Mouse (Mus musculus) heart, embryonic 16.5 days (tissue): ENCODE measurements around the gene Baz1b. TPM values are rescaled to one million over a fixed set of nuclear protein-coding genes. Genes with fewer than 3 reads are reported as not detected.
"Not testable (repeated sequence)": the region's sequence is repeated elsewhere in the genome, so short reads cannot be mapped to it uniquely, and the experiment has no call there.

Experiments
- ATAC-seq: fragments of 200-750 bp; cut with Nextera tagmentation; replicated peaks from 2 replicates; pipeline ENCODE4 v1.8.0; 2017; ENCODE audit warnings: moderate number of reproducible peaks; ENCODE audit not compliant: insufficient read depth, low FRiP score; ENCODE audit errors: extremely low read depth
- H3K27ac ChIP-seq: fragments of 300-500 bp; sonication (generic); 2 replicates; pipeline ENCODE4 v1.5.1; 2014; ENCODE audit warnings: mild to moderate bottlenecking, low read length, control low read depth, moderate library complexity
- H3K27me3 ChIP-seq: fragments of 300-500 bp; sonication (generic); 2 replicates; pipeline ENCODE4 v1.6.1; 2014; ENCODE audit warnings: low read length, mixed read lengths; ENCODE audit not compliant: control insufficient read depth, insufficient read depth
- H3K36me3 ChIP-seq: fragments of 300-500 bp; sonication (generic); 2 replicates; pipeline ENCODE4 v1.6.1; 2014; ENCODE audit not compliant: control insufficient read depth, insufficient read depth
- H3K4me1 ChIP-seq: fragments of 300-500 bp; sonication (generic); 2 replicates; pipeline ENCODE4 v1.6.1; 2014; ENCODE audit warnings: low read length, mixed read lengths; ENCODE audit not compliant: control insufficient read depth, insufficient read depth
- H3K4me2 ChIP-seq: fragments of 300-500 bp; sonication (generic); 2 replicates; pipeline ENCODE4 v1.6.1; 2014; ENCODE audit warnings: low read depth, mild to moderate bottlenecking, control low read depth, low read length
- H3K4me3 ChIP-seq: fragments of 300-500 bp; sonication (generic); 2 replicates; pipeline ENCODE4 v1.5.1; 2014; ENCODE audit warnings: mild to moderate bottlenecking, control low read depth, low read length
- H3K9ac ChIP-seq: fragments of 300-500 bp; sonication (generic); 2 replicates; pipeline ENCODE4 v1.6.1; 2014; ENCODE audit warnings: low read length, control low read depth
- H3K9me3 ChIP-seq: fragments of 300-500 bp; sonication (generic); replicated peaks from 2 replicates; pipeline ENCODE4 v1.6.1; 2016; ENCODE audit warnings: low read length; ENCODE audit not compliant: control insufficient read depth
- WGBS: fragments of 180-500 bp; shearing (Covaris S2); extraction: QIAGEN DNeasy Blood & Tissue Kit; methylation state at CpG from one replicate; pipeline ENCODE4 v1.1.7; 2014; 5-methylcytosine and 5-hydroxymethylcytosine counted together
- polyA plus RNA-seq: library from polyadenylated mRNA; unstranded; fragments of >200 nt; fragmentation: Nextera tagmentation; extraction: Ambion mirVana; gene quantifications from 2 replicates; pipeline ENCODE4 v1.2.1, GENCODE M21; 2015

Baz1b gene
- polyA plus RNA-seq, 1 experiment from 2014 or later = 21.1 TPM

DNA sequence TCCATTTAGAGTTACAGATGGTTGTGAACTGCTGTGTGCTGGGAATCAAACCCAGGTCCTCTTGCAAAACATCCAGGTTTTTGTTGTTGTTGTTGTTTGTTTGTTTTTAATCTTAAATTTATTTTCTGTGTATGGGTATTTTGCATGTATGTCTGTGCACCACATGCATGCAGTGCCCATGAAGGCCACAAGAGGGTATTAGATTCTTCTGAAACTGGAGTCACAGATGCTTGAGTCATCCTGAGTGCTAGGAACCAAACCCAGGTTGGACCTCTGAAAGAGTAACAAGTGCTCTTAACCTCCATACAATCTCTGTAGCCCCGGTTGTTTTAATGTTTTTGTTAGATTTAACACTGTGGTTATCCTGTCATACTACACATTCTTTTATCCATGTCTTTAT is 21.1 kb downstream of the Baz1b start:
- ATAC-seq = no peak
- H3K4me2 ChIP-seq = no peak overlapping the region
- WGBS = 87% methylated on average over 1 of the region's 1 CpGs
- no peaks in the 10 kb centered on the region for H3K27me3 ChIP-seq
- H3K4me3 ChIP-seq = no peak overlapping the region
- H3K36me3 ChIP-seq = peaks cover 62% of the 10 kb centered on the region
- no peak overlapping the region for H3K27ac ChIP-seq
- no peaks in the 10 kb centered on the region for H3K4me1 ChIP-seq
- H3K9ac ChIP-seq = no peak overlapping the region
- no peaks in the 10 kb centered on the region for H3K9me3 ChIP-seq

DNA sequence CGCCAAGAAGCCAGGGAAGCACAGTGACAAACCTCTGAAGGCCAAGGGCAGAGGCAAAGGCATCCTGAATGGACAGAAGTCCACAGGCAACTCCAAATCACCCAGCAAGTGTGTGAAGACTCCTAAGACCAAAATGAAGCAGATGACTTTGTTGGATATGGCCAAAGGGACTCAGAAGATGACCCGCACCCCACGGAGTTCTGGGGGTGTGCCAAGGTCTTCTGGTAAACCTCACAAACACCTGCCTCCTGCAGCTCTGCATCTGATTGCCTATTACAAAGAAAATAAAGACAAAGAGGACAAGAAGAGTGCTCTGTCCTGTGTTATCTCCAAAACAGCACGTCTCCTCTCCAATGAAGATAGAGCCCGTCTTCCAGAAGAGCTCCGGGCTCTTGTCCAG is 29.8 kb downstream of the Baz1b start:
- ATAC-seq = no peak
- Histone ChIP-seq H3K4me1 (no peaks in the 10 kb centered on the region), H3K9ac (no peak overlapping the region), H3K27ac (no peak overlapping the region), H3K4me3 (no peak overlapping the region), H3K9me3 (no peaks in the 10 kb centered on the region), H3K36me3 (peaks cover 69% of the 10 kb centered on the region), H3K4me2 (no peak overlapping the region), H3K27me3 (no peaks in the 10 kb centered on the region)
- 60% methylated on average over 6 of the region's 6 CpGs for WGBS

DNA sequence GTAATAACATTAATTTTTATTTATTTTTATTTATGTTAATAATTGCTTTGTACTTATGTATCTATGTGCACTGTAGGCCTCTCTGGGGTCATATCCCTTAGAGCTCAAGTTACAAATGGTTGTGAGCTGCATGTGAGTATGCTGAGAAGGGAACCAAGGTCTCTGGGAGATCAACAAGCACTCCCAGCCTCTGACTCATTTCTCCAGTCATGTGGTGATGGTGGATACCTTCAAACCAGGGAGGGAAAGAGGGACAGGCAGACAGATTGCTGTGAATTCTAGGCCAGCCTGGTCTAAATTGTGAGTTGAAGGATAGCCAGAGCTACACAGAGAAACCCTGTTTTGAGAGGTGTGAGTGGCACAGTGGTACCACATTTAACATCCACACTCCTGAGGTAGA is 33.9 kb downstream of the Baz1b start:
- H3K27me3 ChIP-seq = no peaks in the 10 kb centered on the region
- H3K27ac ChIP-seq = no peak overlapping the region
- H3K9ac ChIP-seq = no peak overlapping the region
- H3K4me3 ChIP-seq = no peak overlapping the region
- no peaks in the 10 kb centered on the region for H3K9me3 ChIP-seq
- no peak for ATAC-seq
- no peaks in the 10 kb centered on the region for H3K4me1 ChIP-seq
- H3K36me3 ChIP-seq = peaks cover 70% of the 10 kb centered on the region
- no peak overlapping the region for H3K4me2 ChIP-seq

DNA sequence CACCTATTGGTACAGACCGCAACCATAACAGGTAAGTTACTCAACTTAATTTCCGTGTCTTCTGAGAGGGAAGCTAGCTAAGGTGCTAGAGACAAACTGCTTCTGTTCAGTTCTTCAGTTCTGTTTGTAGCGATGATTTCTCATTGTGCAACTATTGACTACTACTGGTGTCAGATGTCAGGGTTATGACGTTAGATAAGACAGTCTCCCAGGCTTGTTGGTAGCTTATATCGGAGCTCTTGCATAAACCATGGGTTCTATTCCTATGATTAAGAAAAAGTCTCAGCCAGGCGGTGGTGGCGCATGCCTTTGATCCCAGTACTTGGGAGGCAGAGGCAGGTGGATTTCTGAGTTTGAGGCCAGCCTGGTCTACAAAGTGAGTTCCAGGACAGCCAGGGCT is 35.0 kb downstream of the Baz1b start:
- no peaks in the 10 kb centered on the region for H3K9me3 ChIP-seq
- H3K4me1 ChIP-seq = no peaks in the 10 kb centered on the region
- no peak overlapping the region for H3K27ac ChIP-seq
- H3K4me2 ChIP-seq = no peak overlapping the region
- no peak overlapping the region for H3K9ac ChIP-seq
- no peaks in the 10 kb centered on the region for H3K27me3 ChIP-seq
- peaks cover 70% of the 10 kb centered on the region for H3K36me3 ChIP-seq
- WGBS = 94% methylated on average over 7 of the region's 7 CpGs
- H3K4me3 ChIP-seq = no peak overlapping the region
- ATAC-seq = no peak

DNA sequence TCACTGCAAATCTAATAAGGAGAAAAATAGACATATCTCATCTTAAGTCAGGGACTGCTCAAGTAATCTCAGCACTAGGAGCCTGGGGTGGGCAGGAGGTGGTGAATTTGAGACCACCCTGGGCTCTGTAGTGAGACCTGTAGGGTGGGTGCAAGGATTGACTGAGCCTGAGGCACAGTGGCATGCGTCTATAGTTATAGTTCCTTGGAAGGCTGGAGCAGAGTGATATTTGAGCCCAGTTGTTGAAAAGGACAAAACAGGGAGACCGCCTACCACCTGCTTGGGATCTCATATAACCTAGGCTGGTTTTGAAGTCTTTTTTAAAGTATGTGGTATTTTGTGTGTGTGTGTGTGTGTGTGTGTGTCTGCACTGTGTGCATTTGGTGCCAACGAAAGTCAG is 37.1 kb downstream of the Baz1b start:
- ATAC-seq = no peak
- WGBS = 94% methylated on average over 3 of the region's 3 CpGs

DNA sequence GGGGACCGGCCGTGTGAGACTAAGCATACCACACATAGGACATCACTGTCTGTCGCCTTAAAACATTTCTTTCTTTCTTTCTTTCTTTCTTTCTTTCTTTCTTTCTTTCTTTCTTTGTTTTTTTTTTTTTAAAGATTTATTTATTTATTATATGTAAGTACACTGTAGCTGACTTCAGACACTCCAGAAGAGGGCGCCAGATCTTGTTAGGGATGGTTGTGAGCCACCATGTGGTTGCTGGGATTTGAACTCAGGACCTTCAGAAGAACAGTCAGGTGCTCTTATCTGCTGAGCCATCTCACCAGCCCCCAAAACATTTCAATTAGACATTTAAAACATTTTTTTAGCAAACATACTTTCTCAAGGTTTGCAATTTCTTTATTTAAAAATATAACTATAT is 38.8 kb downstream of the Baz1b start:
- H3K36me3 ChIP-seq = peaks cover 69% of the 10 kb centered on the region
- not testable (repeated sequence) for H3K27me3 ChIP-seq, H3K4me2 ChIP-seq, H3K9me3 ChIP-seq, H3K9ac ChIP-seq, ATAC-seq, H3K27ac ChIP-seq, H3K4me1 ChIP-seq, H3K4me3 ChIP-seq
- 92% methylated on average over 4 of the region's 4 CpGs for WGBS

More for the DNA sequence above, 37.1 kb downstream of the Baz1b start:
- no peak overlapping the region for H3K4me2 ChIP-seq
- no peaks in the 10 kb centered on the region for H3K4me1 ChIP-seq
- no peak overlapping the region for H3K9ac ChIP-seq
- no peaks in the 10 kb centered on the region for H3K9me3 ChIP-seq
- H3K27me3 ChIP-seq = no peaks in the 10 kb centered on the region
- H3K4me3 ChIP-seq = no peak overlapping the region
- H3K36me3 ChIP-seq = peaks cover 64% of the 10 kb centered on the region
- no peak overlapping the region for H3K27ac ChIP-seq

DNA sequence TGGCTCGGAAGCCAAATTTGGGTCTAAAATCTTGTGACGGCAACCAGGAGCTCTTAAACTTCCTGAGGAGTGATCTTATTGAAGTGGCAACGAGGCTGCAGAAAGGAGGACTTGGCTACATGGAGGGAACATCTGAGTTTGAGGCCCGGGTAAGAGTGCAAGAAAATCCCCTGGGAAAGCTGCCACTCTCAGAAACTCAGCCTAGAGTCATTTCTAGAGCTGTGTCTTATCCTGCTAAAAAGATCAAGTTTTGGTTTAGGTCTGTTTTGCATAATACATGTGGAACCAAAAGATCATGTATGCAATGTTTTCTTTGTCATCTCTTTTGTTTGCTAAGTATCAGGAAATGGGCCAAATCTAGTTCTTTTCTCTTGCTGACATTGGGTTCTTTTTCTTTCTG is 43.1 kb downstream of the Baz1b start:
- Histone ChIP-seq H3K36me3 (peaks cover 65% of the 10 kb centered on the region), H3K27me3 (no peaks in the 10 kb centered on the region), H3K4me3 (no peak overlapping the region), H3K27ac (no peak overlapping the region), H3K4me1 (no peaks in the 10 kb centered on the region), H3K4me2 (no peak overlapping the region), H3K9me3 (no peaks in the 10 kb centered on the region), H3K9ac (no peak overlapping the region)
- whole genome bisulfite sequencing = 73% methylated on average over 4 of the region's 4 CpGs
- ATAC-seq = no peak

DNA sequence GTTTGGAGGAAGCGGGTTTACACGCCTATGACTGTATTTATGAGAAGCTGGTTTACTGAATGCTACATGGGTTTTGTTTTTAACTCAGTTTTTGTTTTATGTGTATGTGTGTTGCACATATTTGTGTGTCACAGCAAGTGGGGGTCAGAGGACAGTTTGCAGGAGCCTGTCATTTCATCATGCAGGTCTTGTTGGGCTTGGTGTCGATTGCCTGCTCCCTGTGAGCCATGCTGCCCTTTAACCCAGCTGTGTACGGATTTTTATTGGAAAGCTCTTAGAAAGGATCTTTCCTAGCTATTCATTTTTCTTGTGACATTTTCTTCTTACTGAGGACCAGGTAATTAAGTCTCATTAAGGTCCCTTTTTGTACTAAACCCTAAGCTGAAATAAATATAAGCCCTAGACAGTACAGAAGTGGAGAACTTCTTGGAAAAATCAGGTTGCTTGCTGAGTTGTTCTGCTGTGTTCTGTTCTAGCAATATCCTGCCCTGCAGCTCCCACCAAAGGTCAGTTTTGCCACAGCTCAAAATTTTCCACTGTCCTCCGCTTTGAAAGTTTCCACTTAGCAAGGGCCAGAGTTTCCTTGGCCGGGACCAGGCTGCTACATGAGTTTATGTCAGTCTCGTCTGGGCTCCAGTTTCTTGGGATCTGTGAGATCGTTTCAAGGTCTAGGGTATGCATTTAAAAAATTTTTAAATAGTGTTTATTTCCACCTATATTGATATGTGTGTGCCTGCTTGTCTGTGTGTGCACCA is 46.3 kb downstream of the Baz1b start:
- H3K4me1 ChIP-seq = no peaks in the 10 kb centered on the region
- H3K4me3 ChIP-seq = no peak overlapping the region
- WGBS = 84% methylated on average over 8 of the region's 8 CpGs
- H3K9me3 ChIP-seq = no peaks in the 10 kb centered on the region
- H3K36me3 ChIP-seq = peaks cover 67% of the 10 kb centered on the region
- ATAC-seq = no peak
- H3K9ac ChIP-seq = no peak overlapping the region
- H3K27me3 ChIP-seq = no peaks in the 10 kb centered on the region
- no peak overlapping the region for H3K27ac ChIP-seq
- H3K4me2 ChIP-seq = no peak overlapping the region

DNA sequence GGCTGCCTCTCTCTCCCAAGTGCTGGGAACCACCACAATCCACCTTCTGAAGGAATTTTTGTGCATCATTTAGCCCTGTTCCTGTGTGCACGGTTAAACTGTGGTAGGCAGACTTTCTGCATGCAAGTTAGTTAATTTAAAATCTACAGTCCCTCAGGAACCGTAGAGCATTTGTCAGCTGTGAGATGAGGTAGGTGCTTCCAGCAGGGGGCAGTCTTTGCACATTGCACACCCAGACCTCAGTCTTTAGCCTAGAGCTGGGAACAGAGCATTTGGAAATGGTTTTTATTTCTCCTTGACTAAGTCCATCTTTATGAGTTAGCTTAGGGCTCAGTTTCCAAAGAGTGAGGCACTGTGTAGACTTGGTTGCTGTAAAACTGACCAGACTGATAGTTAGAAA is 49.5 kb downstream of the Baz1b start:
- Histone ChIP-seq H3K9me3 (no peaks in the 10 kb centered on the region), H3K27ac (no peak overlapping the region), H3K4me3 (no peak overlapping the region), H3K4me2 (no peak overlapping the region), H3K36me3 (peaks cover 65% of the 10 kb centered on the region), H3K4me1 (peaks cover 15% of the 10 kb centered on the region), H3K27me3 (no peaks in the 10 kb centered on the region), H3K9ac (no peak overlapping the region)
- peak; percentile 35; the same call in 1 of the 2 replicates for ATAC-seq
- 31% methylated on average over 2 of the region's 2 CpGs for WGBS
